Mouse (Mus musculus): Measurements from ENCODE around the gene Socs5.
"Not testable (repeated sequence)": the region's sequence is repeated elsewhere in the genome, so short reads cannot be mapped to it uniquely, and the experiment has no call there.

Socs5 gene

GRCm38 (mm10) chr17:87107623-87108221, at the start of gene Socs5:
TSS of gene Socs5 (plus strand) at chr17:87107679.
- peak; percentile 76 for DNase-seq (ENCODE audit: low spot score)

GRCm38 (mm10) chr17:87062639-87063038, 44.8 kb upstream of the Socs5 start:
- DNase-seq (ENCODE audit: low spot score): no peak

- no peak for DNase-seq (ENCODE audit: low spot score)
Measured at GRCm38 (mm10) chr17:87063461-87063860, 44.0 kb upstream of the Socs5 start.

- DNase-seq (ENCODE audit: low spot score): no peak
Measured at GRCm38 (mm10) chr17:87063969-87064368, 43.5 kb upstream of the Socs5 start.

- no peak for DNase-seq (ENCODE audit: low spot score)
Measured at GRCm38 (mm10) chr17:87068997-87069396, 38.5 kb upstream of the Socs5 start.

GRCm38 (mm10) chr17:87072183-87072582, 35.3 kb upstream of the Socs5 start:
- not testable (repeated sequence) for DNase-seq (ENCODE audit: low spot score)

GRCm38 (mm10) chr17:87072766-87073440, 34.6 kb upstream of the Socs5 start:
- no peak for DNase-seq (ENCODE audit: low spot score)

GRCm38 (mm10) chr17:87073470-87073869, 34.0 kb upstream of the Socs5 start:
- no peak for DNase-seq (ENCODE audit: low spot score)

- not testable (repeated sequence) for DNase-seq (ENCODE audit: low spot score)
Measured at GRCm38 (mm10) chr17:87078217-87078616, 29.3 kb upstream of the Socs5 start.

GRCm38 (mm10) chr17:87080724-87081123, 26.8 kb upstream of the Socs5 start:
- DNase-seq (ENCODE audit: low spot score): no peak

GRCm38 (mm10) chr17:87082547-87082946, 24.9 kb upstream of the Socs5 start:
- no peak for DNase-seq (ENCODE audit: low spot score)

GRCm38 (mm10) chr17:87083671-87084070, 23.8 kb upstream of the Socs5 start:
- no peak for DNase-seq (ENCODE audit: low spot score)

GRCm38 (mm10) chr17:87085726-87086125, 21.8 kb upstream of the Socs5 start:
- no peak for DNase-seq (ENCODE audit: low spot score)

GRCm38 (mm10) chr17:87089296-87089695, 18.2 kb upstream of the Socs5 start:
- DNase-seq (ENCODE audit: low spot score): no peak

- no peak for DNase-seq (ENCODE audit: low spot score)
Measured at GRCm38 (mm10) chr17:87093061-87093460, 14.4 kb upstream of the Socs5 start.

- no peak for DNase-seq (ENCODE audit: low spot score)
Measured at GRCm38 (mm10) chr17:87096951-87097350, 10.5 kb upstream of the Socs5 start.

- no peak for DNase-seq (ENCODE audit: low spot score)
Measured at GRCm38 (mm10) chr17:87097576-87097975, 9.9 kb upstream of the Socs5 start.

- no peak for DNase-seq (ENCODE audit: low spot score)
Measured at GRCm38 (mm10) chr17:87100947-87101346, 6.5 kb upstream of the Socs5 start.

GRCm38 (mm10) chr17:87102636-87103035, 4.8 kb upstream of the Socs5 start:
- no peak for DNase-seq (ENCODE audit: low spot score)

GRCm38 (mm10) chr17:87103060-87103459, 4.4 kb upstream of the Socs5 start:
- DNase-seq (ENCODE audit: low spot score): no peak

- no peak for DNase-seq (ENCODE audit: low spot score)
Measured at GRCm38 (mm10) chr17:87104276-87104675, 3.2 kb upstream of the Socs5 start.

GRCm38 (mm10) chr17:87105941-87106340, 1.5 kb upstream of the Socs5 start:
- no peak for DNase-seq (ENCODE audit: low spot score)

- DNase-seq (ENCODE audit: low spot score): peak; percentile 98
Measured at GRCm38 (mm10) chr17:87106691-87107523, 572 bp upstream of the Socs5 start.

Data from testis, postnatal 10 days (tissue).